Mouse (Mus musculus): ENCODE measurements at regions not wholly inside any gene's neighbourhood (a gene's known extent, or its start where the extent isn't known, plus 50 kb on each side); places are given as distances from the start of the nearest gene placed in this dataset.

DNA sequence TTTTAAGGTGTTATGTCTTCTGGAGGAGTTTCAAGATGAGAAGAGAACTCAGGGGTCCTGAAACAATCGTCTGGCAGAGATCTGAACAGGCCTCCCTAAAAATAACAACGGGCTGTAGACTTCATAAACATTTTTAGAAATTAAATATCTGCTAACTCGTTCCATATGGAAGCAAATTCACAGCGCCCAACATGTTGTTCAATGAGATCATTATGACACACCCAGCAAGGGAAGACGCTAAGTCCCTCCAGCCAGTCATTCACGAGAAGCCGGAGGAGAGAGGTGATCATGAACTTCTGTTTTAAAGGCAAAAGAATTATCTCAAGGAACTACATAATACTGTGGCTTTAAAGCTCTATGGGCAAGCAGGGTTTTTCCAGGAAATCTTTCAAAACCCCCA, 334.8 kb downstream of the Efna5 start:
- no peak for DNase-seq (ENCODE audit: extremely low spot score, low spot score)

DNA sequence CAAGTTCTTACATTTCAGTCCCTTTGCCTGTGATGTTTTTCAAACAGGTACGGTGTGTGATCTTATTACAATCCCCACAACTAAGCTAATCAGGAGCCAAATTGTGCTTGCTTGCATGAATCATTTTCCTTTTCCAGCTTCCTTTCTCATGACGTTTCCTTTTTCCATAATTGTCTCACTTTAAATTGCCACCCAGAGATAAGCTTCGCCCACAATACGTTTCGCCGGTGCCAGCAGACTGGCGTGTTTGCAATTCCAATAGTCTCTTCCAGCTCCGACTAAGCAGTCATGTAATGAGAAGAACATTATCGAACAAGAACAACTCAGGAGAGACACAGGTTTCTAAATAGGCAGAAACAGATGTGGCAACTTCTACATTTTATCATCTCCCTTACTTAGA, 335.8 kb downstream of the Efna5 start:
- no peak for DNase-seq (ENCODE audit: extremely low spot score, low spot score)

DNA sequence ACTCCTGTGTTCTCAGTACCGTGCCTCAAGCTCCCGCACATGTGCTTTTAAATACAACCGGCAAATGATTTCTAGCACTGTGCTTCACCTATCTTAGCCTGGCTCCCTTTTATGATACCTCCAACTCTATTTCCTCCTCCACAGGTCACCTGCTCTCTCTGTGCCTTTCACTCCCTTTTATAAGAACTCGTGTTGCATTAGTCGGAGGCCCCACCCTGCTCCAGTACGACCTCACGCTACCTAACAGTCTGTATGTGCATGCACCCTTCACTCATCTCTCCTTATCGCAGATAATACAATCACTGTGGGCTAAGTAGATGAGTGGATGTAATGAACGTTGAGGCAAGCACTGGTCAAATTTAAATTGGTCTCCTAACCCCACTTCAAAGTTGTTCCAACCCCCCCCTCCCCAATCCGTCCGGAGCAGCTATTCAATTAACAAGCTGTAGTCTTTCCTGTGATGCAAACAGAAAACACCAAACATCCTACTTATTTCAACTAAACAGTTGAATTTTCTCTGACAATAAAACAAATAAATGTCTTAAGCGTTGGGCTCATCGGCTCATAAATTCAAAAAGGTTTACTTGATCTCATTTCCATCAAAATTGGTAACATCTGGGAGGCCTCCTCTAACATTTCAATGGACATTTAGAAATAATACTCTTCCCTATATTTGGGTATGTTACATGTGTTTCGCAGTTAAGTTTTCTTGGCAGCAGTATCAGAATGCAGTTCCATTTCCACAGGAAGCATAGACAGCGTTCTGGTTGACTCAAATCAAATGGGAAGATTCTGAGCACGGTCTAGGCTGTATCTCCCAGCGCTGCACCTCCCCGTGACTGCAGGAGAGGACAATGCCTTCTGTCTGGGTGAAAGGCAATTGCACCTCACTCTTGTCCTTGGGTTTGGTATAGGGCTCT, 337.8 kb downstream of the Efna5 start:
- DNase-seq (ENCODE audit: extremely low spot score, low spot score) = no peak

DNA sequence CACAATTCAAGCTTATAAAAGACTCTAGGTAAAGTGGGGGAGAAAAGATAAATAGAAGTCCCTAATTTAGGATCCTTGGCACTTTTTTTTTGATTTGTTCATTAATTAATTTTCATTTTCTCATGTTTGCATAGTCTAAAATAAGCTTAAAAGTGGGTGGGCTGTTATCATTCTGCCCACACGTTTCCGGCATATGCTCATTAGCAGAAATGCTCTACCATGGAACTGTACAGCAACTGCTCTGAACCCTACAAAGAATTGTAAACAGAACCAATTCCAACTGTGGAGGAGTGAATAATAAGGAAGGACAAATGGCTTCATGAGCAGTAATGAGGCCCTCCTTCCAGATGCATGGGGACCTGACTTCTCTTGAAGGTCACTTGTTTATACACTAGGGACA, 351.2 kb downstream of the Efna5 start:
- no peak for DNase-seq (ENCODE audit: extremely low spot score, low spot score)

DNA sequence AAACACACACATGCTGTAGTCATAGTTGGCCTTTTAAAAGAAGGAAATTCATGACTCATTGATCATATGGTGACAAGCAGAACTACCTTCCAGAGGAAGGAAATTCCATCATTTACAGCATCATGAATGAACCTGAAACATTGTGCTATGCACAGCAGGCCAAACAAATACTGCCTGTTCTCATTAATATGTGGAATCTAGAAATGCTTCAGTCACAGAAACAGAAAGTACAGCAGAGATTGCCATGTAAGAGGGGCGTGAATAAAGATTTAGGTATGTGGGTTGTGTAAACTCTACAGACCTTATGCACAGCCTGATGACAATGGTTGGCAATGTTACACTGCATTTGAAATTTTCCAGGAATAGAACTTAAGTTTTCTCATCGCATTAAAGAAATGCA, 353.6 kb downstream of the Efna5 start:
- DNase-seq (ENCODE audit: extremely low spot score, low spot score) = no peak

DNA sequence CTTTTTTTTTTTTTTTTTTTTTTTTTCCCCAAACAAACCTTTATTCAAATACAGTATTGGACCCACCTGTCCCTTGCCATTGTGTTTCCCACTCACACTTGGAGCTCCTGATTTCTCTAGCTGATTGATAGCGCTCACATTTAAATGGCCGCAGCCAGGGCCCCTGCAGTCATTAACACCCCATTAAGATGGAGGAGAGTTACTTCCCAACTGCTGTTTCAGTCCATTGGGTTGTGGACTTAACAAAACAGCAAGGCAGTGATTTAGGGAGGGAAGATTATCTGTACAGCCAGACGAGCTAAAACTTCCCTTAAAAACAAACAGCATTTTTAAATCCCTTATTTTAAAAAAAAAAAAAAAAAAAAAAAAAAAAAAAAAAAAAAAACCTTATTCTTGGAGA, 367.5 kb downstream of the Efna5 start:
- no peak for DNase-seq (ENCODE audit: extremely low spot score, low spot score)

DNA sequence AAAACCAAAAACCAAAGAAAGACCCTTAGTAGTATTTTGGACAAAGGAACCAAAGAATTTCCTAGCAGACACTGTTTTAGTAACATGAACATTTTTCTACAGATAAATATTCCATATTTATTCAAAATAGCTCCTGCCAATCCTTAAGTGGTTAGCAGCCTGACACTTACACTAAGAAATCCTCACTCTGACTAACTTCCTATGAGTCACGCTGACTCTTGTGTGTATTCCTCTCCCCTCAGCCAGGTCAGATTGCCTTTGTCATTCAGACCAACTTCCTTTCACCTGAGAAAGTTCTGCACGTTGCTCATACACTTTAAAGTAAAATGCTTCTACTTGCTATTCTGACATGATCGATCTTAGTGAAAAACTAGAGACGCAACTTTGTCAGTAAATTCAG, 370.9 kb downstream of the Efna5 start:
- DNase-seq (ENCODE audit: extremely low spot score, low spot score) = no peak

DNA sequence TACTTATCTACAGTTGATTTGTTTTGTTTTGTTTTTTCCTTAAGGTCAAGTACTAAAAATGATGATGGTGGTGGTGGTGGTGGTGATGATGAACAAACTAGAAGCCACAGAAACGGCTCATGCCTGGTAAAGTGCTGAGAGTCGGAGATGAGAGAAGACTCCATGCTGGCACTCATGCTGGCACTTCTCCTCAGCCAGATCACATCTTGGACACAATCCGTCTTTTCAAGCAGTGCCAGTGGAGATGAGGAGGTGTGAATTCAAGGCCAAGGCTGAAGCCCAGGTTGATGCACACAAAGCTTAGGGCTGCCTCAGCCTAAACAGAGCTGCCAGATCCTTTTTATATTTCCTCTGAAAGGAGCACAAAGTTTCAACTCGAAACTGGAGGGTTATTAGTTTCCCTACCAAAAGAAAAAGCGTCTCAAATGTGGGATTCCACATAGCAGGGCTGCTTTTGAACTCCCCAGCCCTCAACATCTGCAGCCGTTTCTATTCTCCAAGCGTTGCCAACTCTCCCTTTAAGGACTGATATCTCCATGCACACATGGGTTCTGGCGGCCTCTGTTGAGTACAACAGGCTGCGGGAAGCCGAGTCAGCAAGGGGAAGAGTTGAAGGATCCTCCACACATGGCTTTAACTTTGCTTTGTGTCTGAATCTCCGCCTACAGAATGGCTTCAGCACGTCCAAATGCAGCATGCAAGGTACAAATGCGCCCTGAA, 373.2 kb downstream of the Efna5 start:
- no peak for DNase-seq (ENCODE audit: extremely low spot score, low spot score)

DNA sequence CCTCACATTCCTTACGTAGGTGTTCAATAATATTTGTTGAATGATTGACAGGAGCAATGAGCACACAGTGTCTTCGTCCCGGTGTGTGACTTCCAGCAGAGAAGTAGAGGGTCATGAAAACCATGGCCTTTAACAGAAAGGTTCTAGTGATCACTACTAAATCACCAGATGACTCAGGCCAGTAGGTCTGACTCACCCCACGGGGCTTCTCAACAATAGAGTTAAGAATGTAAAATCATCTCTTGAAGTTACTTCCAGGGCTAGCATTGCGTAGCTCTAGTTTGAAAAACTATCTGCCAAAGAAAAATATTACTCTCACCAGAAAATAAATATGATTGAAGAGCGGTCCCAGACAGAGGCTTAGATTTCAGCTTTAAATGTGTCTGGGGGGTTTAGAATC, 376.4 kb downstream of the Efna5 start:
- no peak for DNase-seq (ENCODE audit: extremely low spot score, low spot score)

DNA sequence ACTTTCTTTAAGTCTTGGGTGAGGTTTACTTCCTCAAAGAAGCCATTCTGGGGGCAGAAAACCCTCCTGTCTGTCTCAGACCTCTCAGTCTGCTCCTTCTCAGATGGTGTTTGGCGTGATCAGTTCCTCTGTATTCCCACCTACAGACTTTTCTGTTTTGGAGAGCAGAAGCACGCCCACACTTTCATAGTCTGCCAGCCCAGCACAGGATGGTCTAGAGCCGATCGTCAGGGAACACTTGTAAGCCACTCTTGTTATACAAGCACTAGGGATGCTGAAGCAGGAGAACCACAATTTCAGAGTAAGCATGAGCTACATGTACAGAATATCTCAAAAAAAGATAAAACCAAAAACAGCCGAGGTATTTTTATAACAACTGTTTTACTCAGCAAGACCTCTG, 410.4 kb downstream of the Efna5 start:
- DNase-seq (ENCODE audit: extremely low spot score, low spot score) = no peak

DNA sequence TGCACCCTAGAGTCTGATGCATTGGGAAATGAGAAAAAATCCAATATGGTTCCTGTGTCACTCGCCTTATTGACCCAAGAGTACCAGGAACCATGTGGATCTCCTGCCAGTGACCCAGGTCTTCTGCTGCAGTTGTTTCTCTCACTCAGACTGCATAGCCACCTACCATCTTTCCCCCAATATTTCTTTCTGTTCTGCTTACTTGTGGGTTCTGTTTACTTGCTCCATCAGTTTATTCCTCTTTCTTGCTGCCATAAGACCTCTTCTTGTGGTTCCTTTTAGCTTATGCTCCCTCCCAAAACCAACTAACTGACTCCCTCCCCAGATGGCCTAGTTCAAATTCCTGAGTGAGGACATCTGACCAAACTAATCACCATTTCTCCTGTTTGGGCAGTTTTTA, 411.8 kb downstream of the Efna5 start:
- DNase-seq (ENCODE audit: extremely low spot score, low spot score) = no peak

DNA sequence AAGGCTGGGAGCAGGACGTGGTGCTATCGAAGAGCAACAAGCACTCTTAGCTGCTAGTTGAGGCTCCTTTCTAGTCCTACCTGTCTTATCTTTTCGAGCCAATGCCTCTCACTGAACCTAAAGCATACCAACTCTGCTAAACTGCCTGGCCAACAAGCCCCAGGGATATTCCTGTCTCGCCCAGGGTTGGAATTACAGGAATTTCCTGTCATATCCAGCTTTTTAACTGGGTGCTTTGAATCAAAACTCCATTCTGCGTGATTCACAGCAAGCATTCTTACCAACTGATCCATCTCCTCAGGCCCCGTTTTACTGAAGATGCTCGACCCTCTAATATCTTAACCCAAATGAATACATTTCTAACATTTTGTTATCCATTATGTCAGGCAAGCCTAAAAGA, 412.3 kb downstream of the Efna5 start:
- DNase-seq (ENCODE audit: extremely low spot score, low spot score) = no peak

DNA sequence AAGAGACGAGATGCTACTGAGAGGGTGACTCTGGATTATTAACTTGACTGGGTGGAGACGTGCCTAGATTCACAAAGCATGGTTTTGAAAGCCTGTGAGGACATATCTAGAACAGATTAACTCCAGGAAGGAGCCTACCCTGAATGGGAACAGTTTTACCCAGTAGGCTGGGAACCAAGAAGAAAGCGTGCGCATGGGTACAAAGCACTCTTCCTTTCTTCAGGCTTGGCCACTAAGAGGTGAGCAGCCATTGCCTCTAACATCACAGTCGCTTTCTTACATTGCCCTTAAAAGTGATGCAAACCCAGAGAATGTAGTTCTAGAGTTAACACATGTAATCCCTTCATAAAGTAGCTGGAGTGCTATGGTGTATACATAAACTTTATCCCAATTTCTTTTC, 414.0 kb downstream of the Efna5 start:
- no peak for DNase-seq (ENCODE audit: extremely low spot score, low spot score)

DNA sequence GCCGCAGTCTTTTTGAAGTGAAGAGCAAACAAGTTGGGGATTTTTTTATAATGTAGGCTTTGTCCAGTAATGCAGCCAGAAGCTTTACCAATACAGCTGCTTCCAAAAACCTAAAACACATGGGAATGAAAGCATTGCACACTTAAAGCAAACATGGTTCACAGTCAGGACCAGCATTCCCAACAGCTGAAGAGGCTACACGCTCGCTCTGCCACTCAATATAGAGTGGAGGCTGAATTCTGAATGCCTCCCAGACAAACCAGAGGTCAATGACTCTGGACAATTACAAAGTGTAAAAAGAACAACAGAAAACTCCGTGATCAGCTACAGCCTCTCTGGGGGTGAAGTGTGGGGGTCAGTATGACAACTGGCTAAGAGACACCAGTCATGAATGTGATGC, 416.1 kb downstream of the Efna5 start:
- DNase-seq (ENCODE audit: extremely low spot score, low spot score) = no peak

DNA sequence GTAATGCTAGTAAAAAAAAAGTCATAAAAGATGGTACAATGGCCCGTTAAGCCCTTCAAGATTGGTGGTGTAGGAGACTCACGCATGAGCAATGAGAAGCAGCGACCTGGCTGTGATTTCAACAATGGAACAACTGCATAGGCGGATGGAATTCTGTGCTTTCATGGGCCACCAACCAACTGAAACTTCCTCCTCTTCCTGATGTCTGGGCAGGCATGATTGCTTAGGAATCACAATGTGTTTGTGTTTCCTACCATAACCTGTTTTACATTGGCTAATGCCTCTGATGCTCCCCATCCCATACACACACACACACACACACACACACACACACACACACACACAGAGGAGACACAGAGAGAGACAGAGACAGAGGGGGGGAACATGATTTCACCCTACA, 416.9 kb downstream of the Efna5 start:
- no peak for DNase-seq (ENCODE audit: extremely low spot score, low spot score)

DNA sequence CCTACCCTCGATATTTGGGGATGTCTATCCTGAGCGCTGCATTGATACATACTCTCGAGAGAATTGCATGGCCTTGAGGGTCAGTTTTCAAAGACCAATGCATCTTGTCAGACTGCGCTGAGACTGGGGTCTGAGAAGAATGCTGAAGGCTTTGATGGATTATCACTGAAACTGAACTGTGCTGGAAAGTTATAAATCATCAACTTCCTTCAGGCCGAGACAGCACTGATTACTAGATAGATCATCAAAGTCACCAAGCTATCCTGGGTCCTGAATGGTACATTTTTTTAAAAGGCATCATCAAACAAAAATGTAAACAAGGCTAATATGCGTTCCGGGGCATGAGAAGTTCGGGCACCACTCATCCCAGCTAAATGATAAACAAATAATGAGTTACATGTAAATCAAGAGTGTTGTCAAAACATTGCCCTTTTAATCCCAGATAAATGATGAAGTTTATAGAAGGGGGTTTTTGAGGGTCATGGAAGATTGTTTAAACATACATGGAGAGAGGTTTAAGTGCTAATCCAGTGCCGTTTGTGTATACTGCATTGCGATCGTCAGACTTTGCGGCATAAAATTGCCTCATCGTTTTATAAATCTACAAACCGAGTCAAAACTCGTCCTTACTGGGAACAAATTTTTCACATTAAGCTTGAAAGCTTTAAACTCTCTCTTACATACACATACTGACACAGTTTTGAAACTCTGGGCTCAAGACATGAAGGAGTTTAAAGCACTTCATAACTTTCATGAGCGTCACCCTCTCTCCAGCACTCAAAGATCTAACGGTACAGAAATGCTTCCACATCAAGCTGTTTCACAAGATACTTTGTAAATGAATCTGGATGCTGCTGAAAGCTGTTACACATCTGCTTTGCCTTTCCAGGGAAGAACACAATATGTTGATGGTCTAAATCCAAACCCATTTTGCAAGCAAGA, 419.5 kb downstream of the Efna5 start:
- DNase-seq (ENCODE audit: extremely low spot score, low spot score) = no peak

DNA sequence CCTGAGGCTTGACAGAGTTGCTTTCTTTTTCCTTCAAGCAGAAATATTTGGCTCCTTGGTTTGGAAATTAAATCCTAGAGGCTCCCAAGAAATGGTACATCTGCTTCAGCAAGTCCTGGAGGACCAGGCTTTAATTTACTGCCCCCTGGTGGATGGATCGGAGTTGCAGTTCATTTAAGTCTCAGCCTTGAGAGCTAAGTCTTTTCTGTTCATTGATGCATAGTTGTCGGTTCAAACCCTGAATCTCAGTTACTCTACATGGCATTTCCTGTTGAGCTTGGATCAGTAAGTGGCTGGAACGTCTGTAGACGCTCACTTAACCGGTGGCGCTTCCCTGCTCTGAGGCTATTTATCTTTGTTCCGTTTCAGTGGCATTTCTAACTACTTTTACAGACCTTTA, 422.2 kb downstream of the Efna5 start:
- peak; percentile 65 for DNase-seq (ENCODE audit: extremely low spot score, low spot score)

DNA sequence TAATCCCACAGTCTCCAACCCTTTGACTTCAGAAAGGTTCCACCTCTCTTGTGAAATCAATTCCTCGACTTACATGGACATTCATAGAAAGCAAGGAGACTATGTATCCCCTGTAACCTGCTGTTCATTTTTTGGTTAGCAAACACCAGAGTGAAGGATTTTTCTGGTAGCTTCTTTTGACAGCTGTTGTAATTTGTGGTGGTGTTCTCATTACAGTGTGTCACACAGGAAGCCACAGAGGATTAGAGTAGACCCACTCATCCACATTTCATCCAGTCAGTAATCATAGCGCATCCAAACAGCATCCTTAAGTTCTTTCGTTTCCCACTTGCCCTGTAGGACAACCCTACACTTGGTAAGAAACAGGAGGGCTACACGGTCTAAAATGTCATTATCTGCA, 443.1 kb downstream of the Efna5 start:
- no peak for DNase-seq (ENCODE audit: extremely low spot score, low spot score)

DNA sequence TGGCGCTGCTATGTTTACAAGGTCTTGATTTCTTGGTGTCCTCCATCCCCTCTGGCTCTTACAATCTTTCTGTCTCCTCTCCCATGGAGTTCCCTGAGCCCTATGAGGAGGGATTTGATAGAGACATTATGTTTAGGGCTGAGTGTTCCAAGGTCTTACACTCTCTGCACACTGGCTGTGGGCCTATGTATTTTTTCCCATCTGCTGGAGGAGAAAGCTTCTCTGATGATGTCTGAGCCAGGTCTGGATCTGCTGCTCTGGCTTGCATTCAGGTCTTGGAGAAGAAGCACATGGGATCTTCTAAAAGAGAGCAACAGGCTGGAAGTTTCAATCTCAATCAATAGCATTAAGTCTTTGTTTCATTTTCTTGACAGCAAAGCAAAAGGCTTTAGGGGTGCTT, 445.1 kb downstream of the Efna5 start:
- no peak for DNase-seq (ENCODE audit: extremely low spot score, low spot score)

DNA sequence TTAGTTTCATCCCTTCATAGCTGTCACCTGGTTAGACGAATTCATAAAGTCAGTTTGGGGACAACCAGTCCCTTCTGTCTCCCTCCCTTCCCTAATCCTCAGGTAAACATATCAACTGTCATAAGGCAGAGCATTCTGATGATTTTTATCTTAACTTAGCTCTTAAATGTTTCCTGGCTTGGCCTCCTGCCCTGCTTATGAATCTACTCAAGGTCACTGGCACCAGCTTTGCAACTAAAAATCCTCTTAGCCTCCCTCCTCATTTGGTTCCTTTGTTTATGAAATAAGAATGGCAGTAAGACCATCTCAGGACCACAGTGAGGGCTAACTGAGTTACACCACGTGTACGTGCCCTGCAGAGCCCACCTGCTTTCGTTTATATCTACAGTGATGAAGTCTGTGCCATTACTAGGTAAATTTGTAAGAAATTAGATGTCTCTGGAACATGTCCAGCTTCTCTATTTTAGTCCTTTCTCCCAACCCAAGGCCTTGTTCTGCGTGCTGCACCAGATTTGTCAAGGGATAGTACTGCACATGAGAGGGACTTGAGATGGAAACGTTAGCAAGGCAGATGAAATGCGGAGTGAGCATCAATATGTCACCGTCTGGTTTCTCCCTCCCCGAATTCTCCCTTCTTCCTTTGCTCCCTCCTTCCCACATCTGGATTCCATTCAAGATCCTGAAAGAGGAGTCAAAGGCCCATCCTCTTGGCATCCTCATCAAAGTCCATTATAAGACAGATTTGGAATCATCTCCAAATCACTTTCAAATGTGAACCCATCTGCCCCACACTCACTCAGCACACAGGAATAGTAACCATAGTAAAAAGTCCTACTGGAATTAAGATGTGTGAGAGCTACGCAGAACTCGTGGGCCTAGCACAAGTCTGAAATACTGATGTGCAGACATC, 457.4 kb downstream of the Efna5 start:
- DNase-seq (ENCODE audit: extremely low spot score, low spot score) = no peak

DNA sequence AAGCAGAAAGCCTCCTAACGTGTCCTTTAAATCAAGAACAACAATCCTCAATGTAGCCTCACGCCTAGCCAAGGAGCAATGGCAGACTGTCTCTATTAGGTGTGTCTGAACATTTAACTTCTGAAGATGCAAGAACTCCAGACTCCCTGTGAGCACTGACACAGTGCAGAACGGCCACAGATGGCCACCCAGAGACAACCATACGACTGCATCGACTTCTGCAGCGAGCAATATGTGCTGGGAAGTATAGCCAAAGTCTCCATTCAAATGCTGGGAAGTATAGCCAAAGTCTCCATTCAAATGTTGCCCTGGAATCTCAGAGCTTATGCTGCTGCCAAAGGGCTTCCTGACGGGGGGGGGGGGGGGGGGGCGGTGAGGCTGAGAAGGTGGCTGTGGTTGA, 463.5 kb downstream of the Efna5 start:
- DNase-seq (ENCODE audit: extremely low spot score, low spot score) = no peak

Data from neural tube, embryonic 10.5 days (tissue).